Mouse (Mus musculus) brain, embryonic 14.5 days (tissue): ENCODE measurements around the gene Dcaf5. TPM values are rescaled to one million over a fixed set of nuclear protein-coding genes. Genes with fewer than 3 reads are reported as not detected.

ENCODE experiments used
- DNase-seq: peaks from one replicate; pipeline ENCODE4 v3.0.0-alpha.2; 2011; ENCODE audit warnings: low read depth
- CTCF ChIP-seq: fragments of 200-500 bp; IDR thresholded peaks from 2 replicates; pipeline ENCODE4 v1.5.1; 2012; ENCODE audit warnings: inconsistent platforms, mild to moderate bottlenecking, moderate library complexity, borderline replicate concordance; ENCODE audit not compliant: insufficient read depth, insufficient read length; ENCODE audit errors: extremely low read depth
- POLR2A ChIP-seq: fragments of 200-500 bp; IDR thresholded peaks from 2 replicates; pipeline ENCODE4 v1.6.1; 2012; ENCODE audit warnings: mild to moderate bottlenecking, inconsistent platforms, borderline replicate concordance; ENCODE audit not compliant: poor library complexity, insufficient read depth, insufficient read length, severe bottlenecking; ENCODE audit errors: extremely low read depth
- polyA plus RNA-seq: library from polyadenylated mRNA; depleted of rRNA; stranded (reverse); fragments of >200 nt; gene quantifications from 2 replicates; pipeline ENCODE4 v1.2.3, GENCODE M21; 2012

Dcaf5 gene
- polyA plus RNA-seq, 1 experiment, result 53.7 TPM

DNA sequence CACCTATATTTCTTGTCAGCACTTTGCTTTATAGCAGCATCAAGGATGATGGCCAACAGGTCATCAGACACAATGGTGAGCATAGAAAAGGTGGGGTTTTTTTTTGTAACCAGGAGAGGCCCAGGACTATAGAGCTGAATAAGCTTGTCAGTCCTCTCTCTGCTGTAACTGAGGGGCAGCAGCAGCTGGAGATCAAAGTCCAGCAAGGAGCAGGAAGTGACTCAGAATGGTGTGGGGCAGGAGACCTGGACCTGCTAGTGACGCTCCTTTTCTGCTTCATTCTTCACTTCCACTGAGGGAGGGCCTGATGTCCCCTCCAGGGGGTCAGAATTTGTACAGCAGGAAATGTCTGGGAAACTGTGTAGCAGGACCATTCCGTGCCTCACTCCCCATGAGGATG is 106.8 kb downstream of the Dcaf5 start:
- no peak for TF ChIP-seq CTCF
- no peak for TF ChIP-seq POLR2A
- DNase-seq, result no peak

DNA sequence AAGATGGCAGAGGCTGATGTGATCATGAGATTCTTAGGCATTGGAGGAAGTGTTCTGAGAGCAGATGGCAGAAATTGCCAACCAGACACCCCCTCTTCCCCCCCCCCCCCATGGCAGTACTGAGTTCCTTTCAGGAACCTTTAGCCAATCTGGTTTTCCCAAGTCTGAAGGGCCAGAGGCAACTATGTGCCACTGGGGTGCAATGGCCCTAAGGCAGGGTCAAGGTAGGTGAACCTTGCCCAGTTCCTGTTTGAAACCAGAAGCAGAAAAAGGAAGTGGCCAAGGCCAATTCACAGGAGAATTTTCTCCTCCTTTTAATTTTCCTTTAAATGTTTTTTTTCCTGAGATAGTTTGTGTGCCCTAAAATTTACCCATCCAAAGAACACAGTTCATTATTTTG is 110.4 kb downstream of the Dcaf5 start:
- TF ChIP-seq CTCF, result no peak
- TF ChIP-seq POLR2A, result no peak
- DNase-seq, result no peak

DNA sequence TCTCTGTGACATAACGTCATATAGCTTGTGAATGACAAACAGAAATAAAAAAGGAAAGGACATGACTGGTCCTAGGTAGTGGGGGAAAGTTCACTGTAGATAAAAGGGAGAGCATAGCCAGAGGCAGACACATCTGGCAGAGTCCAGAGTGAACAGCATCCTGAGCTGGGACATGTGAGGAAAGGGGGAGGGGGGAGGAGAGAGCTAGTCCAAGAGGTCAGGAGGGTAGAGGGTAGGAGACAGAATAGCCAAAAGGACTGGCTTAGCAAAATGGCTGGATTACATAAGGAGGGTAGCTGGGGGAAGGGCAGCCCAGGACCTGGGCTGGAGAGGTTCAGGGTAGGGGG is 111.6 kb downstream of the Dcaf5 start:
- no peak for TF ChIP-seq CTCF
- TF ChIP-seq POLR2A, result no peak

GRCm38 (mm10) chr12:80324051-80324784 is 112.2 kb downstream of the Dcaf5 start:
- no peak for DNase-seq
- TF ChIP-seq CTCF (no peak), POLR2A (no peak)

More for the DNA sequence above, 111.6 kb downstream of the Dcaf5 start:
- no peak for DNase-seq

DNA sequence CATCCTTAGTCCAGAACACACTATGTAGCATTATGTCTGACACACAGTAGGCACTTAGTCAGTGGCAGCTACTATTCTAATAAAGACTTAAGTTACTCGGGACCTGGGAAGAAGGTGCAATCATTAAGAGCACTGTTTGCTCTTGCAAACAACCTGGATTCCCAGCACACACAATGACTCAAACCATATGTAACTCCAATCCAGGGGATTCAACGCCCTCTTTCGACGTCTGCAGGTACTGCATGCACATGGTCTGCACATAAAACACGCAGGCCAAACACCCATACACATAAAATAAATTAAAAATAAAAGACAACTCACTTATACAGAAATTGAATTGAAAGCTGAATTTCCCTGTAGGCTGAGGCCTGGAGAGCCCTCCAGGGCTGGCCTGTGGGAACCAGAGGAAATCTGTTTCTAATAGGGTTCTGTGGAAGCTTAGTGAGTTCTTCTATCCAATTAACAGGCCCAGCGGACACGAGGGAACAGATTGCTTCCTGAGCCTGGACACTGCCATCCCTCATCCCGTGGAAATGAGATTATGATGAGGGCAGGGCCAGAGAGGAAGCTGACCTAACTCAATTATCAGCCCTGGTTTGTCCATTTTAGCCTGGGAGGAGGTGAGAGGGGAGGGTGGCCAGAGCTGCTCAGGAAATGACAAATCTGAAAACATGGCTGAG is 112.9 kb downstream of the Dcaf5 start:
- TF ChIP-seq CTCF (no peak), POLR2A (no peak)
- no peak for DNase-seq

GRCm38 (mm10) chr12:80322494-80322893 is 113.9 kb downstream of the Dcaf5 start:
- TF ChIP-seq POLR2A (no peak), CTCF (no peak)
- no peak for DNase-seq

- no peak for TF ChIP-seq POLR2A
- TF ChIP-seq CTCF, result no peak
- no peak for DNase-seq
Measured at GRCm38 (mm10) chr12:80319062-80319461, 117.3 kb downstream of the Dcaf5 start.

- TF ChIP-seq POLR2A (no peak), CTCF (no peak)
- DNase-seq, result no peak
Measured at GRCm38 (mm10) chr12:80315321-80315720, 121.1 kb downstream of the Dcaf5 start.

DNA sequence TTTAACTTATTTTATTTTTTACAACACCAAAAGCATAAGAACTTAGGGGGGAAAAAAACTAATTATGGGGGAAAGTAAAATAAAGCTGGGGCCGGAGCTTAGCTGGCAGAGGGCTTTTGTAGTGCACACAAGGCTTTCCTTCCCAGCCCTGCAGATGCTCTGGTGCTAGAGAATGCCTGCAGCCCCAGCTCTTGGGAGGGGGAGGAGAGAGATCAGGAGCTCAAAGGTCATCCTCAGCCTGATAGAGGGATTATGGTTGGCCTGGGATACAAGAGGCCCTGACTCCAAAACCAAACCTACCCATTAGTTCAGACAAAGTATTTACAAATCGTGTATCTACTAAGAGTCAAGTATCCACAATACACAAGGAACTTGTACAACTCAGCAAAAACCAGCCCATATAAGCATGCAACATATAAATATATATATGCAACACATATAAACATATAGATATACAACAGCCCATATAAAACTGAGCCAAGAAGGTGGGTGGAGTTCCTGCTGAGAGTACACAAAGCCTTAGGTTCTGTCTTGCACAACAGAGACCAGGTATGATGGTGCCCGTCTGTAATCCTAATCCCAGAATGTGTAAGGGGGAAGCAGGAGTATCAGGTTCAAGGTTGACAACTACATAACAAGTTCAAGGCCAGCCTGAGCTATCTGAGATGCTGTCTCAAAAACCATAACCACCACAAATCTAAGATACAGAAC is 124.3 kb downstream of the Dcaf5 start:
- no peak for DNase-seq
- TF ChIP-seq POLR2A (no peak), CTCF (no peak)

DNA sequence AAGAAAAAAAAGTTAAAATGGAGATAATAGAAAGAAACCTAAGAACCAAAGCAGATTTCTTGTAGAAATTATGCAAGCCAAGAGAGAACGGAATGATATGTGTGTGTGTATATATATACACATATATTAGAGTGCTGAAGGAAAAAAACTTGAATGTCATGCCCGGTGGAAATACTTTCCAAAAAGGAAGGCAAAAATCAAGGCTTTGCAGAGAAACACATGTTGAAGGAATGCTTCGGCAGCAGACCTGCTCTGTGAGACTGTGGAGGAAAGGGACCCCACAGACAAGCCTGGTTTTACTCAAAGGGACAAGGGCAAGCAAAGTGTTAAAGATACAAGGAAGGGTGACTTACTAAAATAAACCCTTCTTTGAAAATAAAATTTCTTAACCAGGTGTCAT is 128.8 kb downstream of the Dcaf5 start:
- TF ChIP-seq POLR2A (no peak), CTCF (no peak)
- no peak for DNase-seq

- DNase-seq, result no peak
- TF ChIP-seq POLR2A (no peak), CTCF (no peak)
Measured at GRCm38 (mm10) chr12:80304518-80304917, 131.9 kb downstream of the Dcaf5 start.

- TF ChIP-seq POLR2A, result no peak
- DNase-seq, result no peak
Measured at GRCm38 (mm10) chr12:80300833-80301456, 135.5 kb downstream of the Dcaf5 start.

GRCm38 (mm10) chr12:80298714-80299113 is 137.7 kb downstream of the Dcaf5 start:
- no peak for DNase-seq
- no peak for TF ChIP-seq CTCF
- TF ChIP-seq POLR2A, result no peak
